Mouse (Mus musculus) G1E (cell line): ENCODE data around the gene Rab31. TPM values are rescaled to one million over a fixed set of nuclear protein-coding genes. Genes with fewer than 3 reads are reported as not detected.

Experiments
- ATAC-seq: 2 replicates; pipeline ENCODE4 v1.8.0; 2016; ENCODE audit warnings: mild to moderate bottlenecking; ENCODE audit not compliant: insufficient number of reproducible peaks, poor library complexity, low FRiP score, severe bottlenecking; ENCODE audit errors: extremely low read depth
- DNase-seq: peaks from one replicate; pipeline ENCODE4 v3.0.0; 2012; ENCODE audit warnings: low spot score
- H3K27me3 ChIP-seq: 2 replicates; pipeline ENCODE4 v1.6.1; 2012; ENCODE audit warnings: mild to moderate bottlenecking, low read length, inconsistent platforms; ENCODE audit not compliant: insufficient read depth
- H3K36me3 ChIP-seq: replicated peaks from 2 replicates; pipeline ENCODE3; 2012; ENCODE audit warnings: mild to moderate bottlenecking, inconsistent platforms
- H3K4me1 ChIP-seq: 2 replicates; pipeline ENCODE4 v1.6.1; 2012; ENCODE audit warnings: low read depth, low read length, inconsistent platforms, mixed read lengths; ENCODE audit not compliant: insufficient read depth
- H3K4me3 ChIP-seq: 2 replicates; pipeline ENCODE4 v1.5.1; 2012; ENCODE audit warnings: low read depth, mild to moderate bottlenecking, inconsistent platforms, low read length, moderate library complexity, mixed read lengths
- H3K9me3 ChIP-seq: replicated peaks from 2 replicates; pipeline ENCODE4 v1.6.1; 2012; ENCODE audit warnings: inconsistent platforms
- CTCF ChIP-seq: IDR thresholded peaks from 2 replicates; pipeline ENCODE4 v1.5.1; 2012; ENCODE audit warnings: low read depth, low read length, inconsistent platforms, mixed read lengths
- GATA1 ChIP-seq: IDR thresholded peaks from 2 replicates; pipeline ENCODE4 v1.6.1; 2012; ENCODE audit warnings: borderline replicate concordance, low read length, inconsistent platforms, mixed read lengths
- GATA2 ChIP-seq: IDR thresholded peaks from 2 replicates; pipeline ENCODE4 v1.6.1; 2012; ENCODE audit warnings: low read depth, low read length, inconsistent platforms, borderline replicate concordance
- POLR2AphosphoS5 ChIP-seq: IDR thresholded peaks from 2 replicates; pipeline ENCODE4 v1.6.1; 2012; ENCODE audit warnings: low read depth, low read length, inconsistent platforms; ENCODE audit not compliant: insufficient replicate concordance
- TAL1 ChIP-seq: conservative IDR thresholded peaks from 2 replicates; pipeline ENCODE4 v1.6.1; 2012; ENCODE audit warnings: low read depth, low read length, inconsistent platforms, mixed read lengths
- polyA plus RNA-seq: library from polyadenylated mRNA; stranded (reverse); fragments of >175 nt; gene quantifications from 2 replicates; pipeline ENCODE4 v1.2.3, GENCODE M21; 2012
- total RNA-seq, 2 experiments: library from RNA; stranded (forward) in 1 of 2; stranded (reverse) in 1 of 2; fragments of 200-1000 nt in 1 of 2; fragments of >200 nt in 1 of 2; fragmentation: Nextera tagmentation in 1 of 2; gene quantifications; 2 replicates each; pipeline ENCODE4 v1.2.3; 2014 to 2017

The Rab31 gene
- total and polyA plus RNA-seq, 3 experiments: 0.20 to 1.7 (median 1.6) TPM

GRCm38 (mm10) chr17:65710576-65710975 is 62.0 kb downstream of the Rab31 start:
- Histone ChIP-seq H3K9me3 (no peaks in the 10 kb centered on the region), H3K36me3 (no peaks in the 10 kb centered on the region), H3K4me3 (no peak overlapping the region), H3K4me1 (no peaks in the 10 kb centered on the region), H3K27me3 (no peaks in the 10 kb centered on the region)
- DNase-seq: no peak
- no peak for ATAC-seq
- TF ChIP-seq GATA2 (no peak), CTCF (no peak), POLR2AphosphoS5 (no peak), GATA1 (no peak), TAL1 (no peak)

- Histone ChIP-seq H3K36me3 (no peaks in the 10 kb centered on the region), H3K9me3 (no peaks in the 10 kb centered on the region), H3K4me1 (no peaks in the 10 kb centered on the region), H3K4me3 (no peak overlapping the region), H3K27me3 (no peaks in the 10 kb centered on the region; the same call in 1 of the 2 replicates)
- TF ChIP-seq POLR2AphosphoS5 (no peak), CTCF (no peak), GATA2 (no peak), TAL1 (no peak), GATA1 (no peak)
- no peak for DNase-seq
- no peak for ATAC-seq
Measured at GRCm38 (mm10) chr17:65706220-65706619, 66.3 kb downstream of the Rab31 start.

- Histone ChIP-seq H3K36me3 (no peaks in the 10 kb centered on the region), H3K4me3 (no peak overlapping the region), H3K27me3 (no peaks in the 10 kb centered on the region; the same call in 1 of the 2 replicates), H3K9me3 (no peaks in the 10 kb centered on the region), H3K4me1 (no peaks in the 10 kb centered on the region)
- TF ChIP-seq POLR2AphosphoS5: no peak
- TF ChIP-seq TAL1: no peak
- no peak for TF ChIP-seq GATA1
- TF ChIP-seq GATA2: no peak
- no peak for TF ChIP-seq CTCF
- ATAC-seq (no peak), DNase-seq (no peak)
Measured at GRCm38 (mm10) chr17:65703527-65704391, 68.8 kb downstream of the Rab31 start.

- Histone ChIP-seq H3K4me1 (no peaks in the 10 kb centered on the region), H3K36me3 (no peaks in the 10 kb centered on the region), H3K4me3 (no peak overlapping the region), H3K27me3 (no peaks in the 10 kb centered on the region; the same call in 1 of the 2 replicates), H3K9me3 (no peaks in the 10 kb centered on the region)
- ATAC-seq: no peak
- DNase-seq: no peak
- TF ChIP-seq TAL1: no peak
- no peak for TF ChIP-seq POLR2AphosphoS5
- TF ChIP-seq CTCF: no peak
- no peak for TF ChIP-seq GATA1
- TF ChIP-seq GATA2: no peak
Measured at GRCm38 (mm10) chr17:65701797-65702566, 70.6 kb downstream of the Rab31 start.

GRCm38 (mm10) chr17:65701356-65701755 is 71.2 kb downstream of the Rab31 start:
- H3K9me3 ChIP-seq: no peaks in the 10 kb centered on the region
- no peaks in the 10 kb centered on the region for H3K4me1 ChIP-seq
- DNase-seq: no peak
- TF ChIP-seq GATA1: no peak
- TF ChIP-seq POLR2AphosphoS5: no peak
- no peak for TF ChIP-seq CTCF
- no peak for TF ChIP-seq GATA2
- TF ChIP-seq TAL1: no peak
- H3K27me3 ChIP-seq: no peaks in the 10 kb centered on the region; the same call in 1 of the 2 replicates
- no peak overlapping the region for H3K4me3 ChIP-seq
- H3K36me3 ChIP-seq: no peaks in the 10 kb centered on the region
- ATAC-seq: no peak

- no peak for DNase-seq
- TF ChIP-seq GATA1 (no peak), POLR2AphosphoS5 (no peak), CTCF (no peak), TAL1 (no peak), GATA2 (no peak)
- Histone ChIP-seq H3K27me3 (no peaks in the 10 kb centered on the region; the same call in 1 of the 2 replicates), H3K4me1 (no peaks in the 10 kb centered on the region), H3K9me3 (no peaks in the 10 kb centered on the region), H3K4me3 (no peak overlapping the region), H3K36me3 (no peaks in the 10 kb centered on the region)
- ATAC-seq: no peak
Measured at GRCm38 (mm10) chr17:65700060-65700459, 72.5 kb downstream of the Rab31 start.
